Mouse (Mus musculus): ENCODE measurements around the gene Ccdc40. TPM values are rescaled to one million over a fixed set of nuclear protein-coding genes. Genes with fewer than 3 reads are reported as not detected.
A peak's percentile ranks its signal among the peaks of the same experiment; 100 is the strongest.

Gene Ccdc40
- total RNA-seq, 4 experiments from 2014 or later = 1.6 to 3.1 (median 2.4) TPM

GRCm38 (mm10) chr11:119207986-119208385, 20.4 kb upstream of the Ccdc40 start:
- no peak for DNase-seq (ENCODE audit: low spot score in 2 of 2)

DNA sequence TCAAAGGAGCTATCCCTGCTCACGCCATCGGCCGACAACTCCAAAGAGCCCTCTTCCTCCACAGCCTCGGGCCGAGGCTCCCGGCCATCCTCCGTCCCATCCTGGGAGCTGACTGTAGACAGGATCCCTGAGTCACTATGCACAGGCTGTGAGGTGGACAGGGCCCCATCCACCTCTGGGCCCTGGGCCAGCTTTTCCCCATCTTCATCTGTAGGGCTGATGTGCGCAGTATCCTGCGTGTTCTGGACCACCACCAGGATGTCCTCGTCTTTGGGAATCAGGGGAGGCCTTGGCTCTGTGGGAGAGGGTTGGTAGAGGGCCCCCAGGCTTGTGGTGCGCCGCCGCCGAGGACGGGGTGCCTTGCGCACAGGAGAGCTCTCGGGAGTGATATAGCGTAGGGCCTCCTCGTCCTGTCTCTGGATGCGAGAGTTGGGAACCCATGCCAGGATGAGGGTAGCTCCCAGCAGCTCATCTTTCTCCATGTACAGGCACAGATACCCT, 19.5 kb upstream of the Ccdc40 start:
- no peak for DNase-seq (ENCODE audit: low spot score in 2 of 2)

DNA sequence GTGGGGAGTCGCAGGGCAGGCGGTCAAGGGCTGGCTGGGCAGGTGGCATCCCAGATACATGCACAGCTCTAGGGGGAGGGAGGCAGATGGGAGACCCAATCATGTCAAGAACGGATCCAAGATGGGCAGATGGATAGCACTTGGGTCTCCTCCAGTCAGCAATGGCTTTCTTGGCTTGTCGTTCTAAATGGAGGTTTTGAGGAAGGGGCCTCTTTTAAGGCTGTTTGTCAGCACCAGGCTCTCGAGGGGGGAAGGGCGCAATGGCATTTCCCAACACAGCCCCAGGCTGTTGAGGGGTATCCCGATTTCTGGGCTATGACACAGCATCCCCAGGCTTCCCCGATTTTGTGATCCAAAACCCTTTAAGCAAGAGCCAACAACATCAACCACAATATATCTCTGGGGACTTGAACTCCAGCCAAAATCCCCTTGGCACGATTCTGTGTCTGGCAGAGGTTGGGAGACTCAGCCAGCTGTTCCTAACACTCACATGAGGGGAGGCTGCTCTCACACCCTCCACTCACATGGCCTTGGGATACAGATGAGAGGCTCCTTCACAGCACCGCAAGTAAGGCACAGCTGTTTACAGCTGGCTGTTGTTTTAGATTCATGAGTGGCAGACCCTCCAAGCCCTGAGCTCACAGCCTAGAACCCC, 18.9 kb upstream of the Ccdc40 start:
- DNase-seq (ENCODE audit: low spot score in 2 of 2) = peak in 1 of 2 experiments; percentile 29

DNA sequence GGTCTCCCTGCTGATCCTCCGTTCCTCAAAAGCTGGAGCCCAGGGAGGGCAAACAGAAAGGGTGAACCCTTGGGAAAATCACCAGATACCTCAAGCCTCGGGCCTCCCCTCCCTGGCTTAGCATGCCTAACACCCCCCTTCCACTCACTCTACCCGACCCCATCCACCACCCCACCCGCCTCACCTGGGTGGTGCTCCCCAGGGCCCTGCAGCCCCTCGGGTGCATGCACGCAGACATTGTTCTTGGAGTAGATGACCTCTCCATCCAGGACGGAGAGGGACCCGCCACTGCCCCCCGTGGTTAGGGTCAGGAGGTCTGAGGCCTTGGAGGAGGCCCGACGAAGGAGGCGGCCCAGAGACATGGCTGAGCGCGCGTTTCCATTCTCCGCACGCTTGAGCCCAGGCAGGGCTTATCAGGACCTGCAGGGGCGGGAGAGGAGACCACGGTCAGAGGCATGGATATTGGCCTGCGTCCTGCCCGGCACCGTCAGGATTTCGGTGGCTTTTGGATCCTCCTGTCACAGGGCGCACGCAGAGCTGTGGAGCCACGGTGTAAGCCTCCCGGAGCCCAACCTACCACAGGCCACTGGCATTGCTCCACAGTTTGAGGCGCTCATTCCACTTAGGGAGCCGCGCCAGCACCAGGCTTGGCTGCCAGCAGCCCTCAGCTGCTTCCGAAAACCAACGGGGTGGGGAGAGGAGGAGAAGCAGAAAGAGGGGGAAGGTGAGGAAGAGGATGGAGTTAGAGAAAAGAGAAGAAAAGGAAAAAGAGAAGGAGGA, 17.9 kb upstream of the Ccdc40 start:
- DNase-seq (ENCODE audit: low spot score in 2 of 2) = peak; percentile 59 to 73

DNA sequence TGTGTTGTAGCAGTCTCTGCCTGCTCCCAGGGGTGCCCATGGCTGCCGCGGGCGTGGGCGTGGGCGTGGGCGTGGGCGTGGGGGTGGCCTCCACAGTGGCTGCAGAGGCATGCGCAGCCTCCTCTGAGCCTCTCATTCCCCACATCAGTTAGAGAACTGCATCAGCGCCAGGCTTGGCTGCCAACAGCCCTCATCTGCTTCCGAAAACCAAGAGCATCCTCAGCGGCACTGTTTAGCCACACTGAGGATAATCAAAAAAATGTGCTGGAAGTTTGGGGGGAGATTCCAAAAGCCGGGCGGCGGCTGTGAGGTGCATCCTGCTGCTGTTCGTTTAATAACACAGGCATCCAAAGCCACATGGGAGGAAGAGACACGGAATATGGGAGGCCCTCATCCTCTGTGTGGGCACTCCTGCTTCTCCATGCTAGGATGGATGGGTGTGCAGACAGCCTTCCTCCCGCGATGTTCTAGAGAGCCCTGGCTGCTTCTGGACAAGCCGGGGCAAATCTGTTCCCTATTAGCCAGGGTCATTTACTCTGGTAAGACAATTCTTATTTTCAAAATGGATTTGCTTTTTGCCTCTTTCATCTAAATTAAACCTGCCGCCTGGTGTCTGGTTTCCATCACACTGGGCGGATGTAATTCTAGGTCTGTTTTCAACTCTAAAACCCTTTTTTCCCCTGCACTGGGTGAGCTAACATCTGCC, 16.6 kb upstream of the Ccdc40 start:
- DNase-seq (ENCODE audit: low spot score in 2 of 2) = peak in 1 of 2 experiments; percentile 35

- no peak for DNase-seq (ENCODE audit: low spot score in 2 of 2)
Measured at GRCm38 (mm10) chr11:119213166-119213885, 15.0 kb upstream of the Ccdc40 start.

DNA sequence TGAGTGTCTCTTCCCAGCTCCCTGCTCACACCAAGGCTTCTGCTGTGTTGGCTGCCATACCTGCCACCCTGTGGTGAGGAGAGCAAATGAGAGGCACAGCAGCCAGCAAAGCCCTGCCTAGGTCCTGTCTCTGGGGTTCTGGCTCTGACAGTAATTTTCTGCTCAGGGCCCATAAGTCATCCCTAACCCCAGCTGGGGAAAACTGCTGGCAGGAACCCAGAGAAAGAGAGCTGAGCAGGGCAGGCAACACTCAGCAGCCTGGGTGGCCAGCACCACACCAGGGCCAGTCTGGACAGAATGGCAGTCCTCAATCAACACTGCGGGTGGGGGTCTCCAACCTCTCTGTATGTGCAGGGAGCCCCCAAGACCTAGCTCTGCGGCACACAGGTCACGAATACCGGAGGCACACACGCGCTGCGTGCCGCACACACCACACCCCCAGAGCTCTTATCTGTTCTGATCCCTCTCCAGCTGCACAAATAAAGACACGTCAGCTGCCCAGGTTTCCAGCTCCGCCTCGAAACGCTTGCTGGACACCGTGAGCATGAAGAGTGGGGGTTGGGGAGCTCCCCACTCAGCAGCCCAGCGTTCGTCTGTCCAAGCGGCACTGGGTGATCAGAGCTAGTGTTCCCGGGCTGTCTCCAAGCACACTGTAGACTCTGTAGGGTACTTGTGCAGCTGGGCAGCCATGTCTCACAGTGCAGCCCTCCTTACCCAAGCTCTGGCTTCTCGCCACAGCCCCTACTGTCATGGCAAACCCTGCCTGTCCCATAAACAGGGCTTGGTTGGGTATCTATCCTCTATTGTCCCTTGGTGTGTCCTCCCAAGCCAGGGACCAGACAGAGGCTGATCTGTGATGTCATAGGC, 13.1 kb upstream of the Ccdc40 start:
- peak; percentile 44 to 67 for DNase-seq (ENCODE audit: low spot score in 2 of 2)

DNA sequence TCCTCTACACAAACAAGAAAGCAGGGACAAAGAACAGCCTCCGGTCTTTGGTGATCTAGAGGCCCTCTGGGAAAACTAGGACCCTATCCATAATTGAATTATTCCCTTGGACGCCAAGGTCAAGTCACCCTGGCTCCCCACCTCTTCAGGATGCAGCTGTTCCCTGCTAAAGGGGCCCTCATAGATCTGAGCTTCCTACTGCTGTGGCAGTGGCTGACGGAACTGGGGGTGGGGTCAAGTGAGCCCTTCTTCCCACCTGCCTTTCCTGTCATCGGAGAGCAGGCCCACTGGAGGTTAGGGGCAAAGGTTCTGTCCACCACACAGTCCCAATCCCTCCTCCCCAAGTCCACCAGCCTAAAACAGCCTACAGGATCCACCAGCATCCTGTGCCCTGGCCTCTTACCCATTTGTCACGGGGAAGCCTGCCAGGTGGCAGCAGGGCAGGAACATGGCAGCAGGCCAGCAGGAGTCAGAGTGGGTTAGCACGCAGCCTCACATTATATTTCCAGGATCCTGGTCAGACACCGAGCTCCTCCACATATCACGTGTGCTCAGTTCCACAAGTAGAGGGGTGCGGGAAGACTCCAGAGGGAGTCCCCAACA, 12.4 kb upstream of the Ccdc40 start:
- DNase-seq (ENCODE audit: low spot score in 2 of 2) = no peak

DNA sequence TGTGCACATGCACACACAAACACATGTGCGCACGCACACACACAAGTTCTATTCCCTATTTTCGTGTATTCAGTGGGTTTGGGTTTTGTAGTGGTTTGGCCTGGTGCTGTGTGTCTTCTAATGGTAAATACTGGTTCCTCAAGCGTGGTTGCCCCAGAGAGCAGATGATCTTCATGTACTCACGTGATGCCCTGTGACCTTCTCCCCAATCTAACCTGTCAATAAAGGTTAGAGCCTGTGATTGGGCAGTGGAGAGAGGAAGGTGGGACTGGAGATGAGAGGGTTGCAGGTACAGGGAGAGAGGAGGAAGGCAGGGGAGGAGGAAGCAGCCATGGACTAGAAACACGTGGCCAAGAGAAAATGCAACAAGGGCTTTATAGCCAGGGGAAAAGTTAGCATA, 10.5 kb upstream of the Ccdc40 start:
- DNase-seq (ENCODE audit: low spot score in 2 of 2) = no peak

DNA sequence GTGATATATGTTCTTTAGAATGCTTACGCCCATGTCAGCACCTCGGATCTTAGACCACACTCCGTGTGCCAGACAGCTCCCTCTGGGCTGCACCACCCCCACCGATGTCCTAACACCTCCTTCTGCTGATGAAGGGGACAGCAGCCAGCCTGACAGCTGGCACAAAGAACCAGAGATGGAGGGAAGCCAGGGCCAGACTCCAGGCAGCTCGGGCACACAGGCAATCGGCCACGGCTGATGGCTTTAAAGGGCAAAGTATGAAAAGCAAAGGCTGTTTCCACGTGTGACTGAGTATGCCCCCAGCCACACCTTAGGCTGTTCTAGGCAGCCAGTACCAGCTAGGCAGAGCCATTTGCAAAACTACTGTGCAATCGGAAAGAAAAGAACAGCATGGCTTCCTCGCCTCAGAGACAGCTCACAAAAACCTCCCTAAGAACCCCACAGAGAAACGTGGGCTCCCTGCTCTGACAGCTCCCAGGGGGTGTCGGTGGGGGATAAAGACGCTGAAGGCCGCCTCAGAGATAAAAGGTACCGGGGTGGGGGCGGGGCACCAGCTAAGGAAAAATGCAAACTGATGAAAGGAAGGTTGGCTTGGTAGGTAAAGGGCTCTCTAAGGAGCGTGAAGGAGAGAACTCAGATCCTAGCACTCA, 8.4 kb upstream of the Ccdc40 start:
- peak; percentile 63 to 79 for DNase-seq (ENCODE audit: low spot score in 2 of 2)

DNA sequence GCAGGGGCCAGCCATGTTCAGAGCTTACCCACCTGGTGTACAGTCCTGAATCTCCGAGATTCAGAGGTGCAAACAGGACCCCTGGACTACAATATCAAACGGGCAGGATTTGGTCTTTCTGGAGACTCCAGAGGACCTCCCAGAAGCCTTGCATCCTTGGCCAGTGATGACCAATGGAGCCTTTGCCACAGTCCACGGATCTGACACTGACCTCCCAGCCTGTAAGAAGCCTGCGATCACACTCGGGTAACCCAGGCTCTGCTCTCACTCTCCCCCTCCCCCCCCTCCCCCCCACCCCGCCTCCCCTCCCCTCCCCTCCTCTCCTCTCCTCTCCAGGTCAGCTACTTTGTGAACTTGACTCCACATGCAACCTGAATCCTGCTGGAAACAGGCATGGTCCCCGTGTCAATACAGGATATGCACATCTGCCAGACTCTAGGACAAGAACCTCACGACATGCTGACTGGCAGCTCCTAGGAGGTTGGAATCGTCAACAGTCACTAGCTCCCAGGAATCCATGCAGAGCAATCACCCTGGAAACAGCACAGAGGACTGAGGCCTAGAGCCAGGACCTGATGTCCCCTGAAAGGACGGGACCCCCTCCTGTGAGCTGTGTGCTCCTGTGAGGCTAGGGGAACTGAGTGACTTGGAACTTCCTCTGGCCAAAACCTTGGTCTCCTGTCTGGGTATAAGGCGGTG, 6.4 kb upstream of the Ccdc40 start:
- no peak for DNase-seq (ENCODE audit: low spot score in 2 of 2)

- no peak for DNase-seq (ENCODE audit: low spot score in 2 of 2)
Measured at GRCm38 (mm10) chr11:119223124-119223890, 5.1 kb upstream of the Ccdc40 start.

DNA sequence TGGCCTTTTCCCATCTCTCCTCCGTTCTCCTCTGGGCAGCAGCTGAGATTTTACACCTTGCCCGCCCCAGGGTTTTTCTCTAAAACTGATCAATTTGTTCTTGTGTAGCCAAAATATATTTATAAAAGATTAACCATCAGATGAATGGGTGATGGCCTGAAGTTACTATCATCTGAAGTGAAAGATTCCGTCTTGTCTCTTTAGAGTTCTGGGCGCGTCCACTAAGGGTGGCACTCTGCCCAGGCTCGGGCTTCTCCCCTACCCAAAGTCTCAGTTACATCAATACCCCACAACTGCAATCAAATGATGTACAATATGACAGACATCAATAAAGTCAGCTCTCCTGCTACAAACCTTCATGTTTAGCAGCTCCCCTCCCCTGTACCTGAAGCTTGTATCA, 3.4 kb upstream of the Ccdc40 start:
- no peak for DNase-seq (ENCODE audit: low spot score in 2 of 2)

- DNase-seq (ENCODE audit: low spot score in 2 of 2) = no peak
Measured at GRCm38 (mm10) chr11:119225634-119226033, 2.7 kb upstream of the Ccdc40 start.

DNA sequence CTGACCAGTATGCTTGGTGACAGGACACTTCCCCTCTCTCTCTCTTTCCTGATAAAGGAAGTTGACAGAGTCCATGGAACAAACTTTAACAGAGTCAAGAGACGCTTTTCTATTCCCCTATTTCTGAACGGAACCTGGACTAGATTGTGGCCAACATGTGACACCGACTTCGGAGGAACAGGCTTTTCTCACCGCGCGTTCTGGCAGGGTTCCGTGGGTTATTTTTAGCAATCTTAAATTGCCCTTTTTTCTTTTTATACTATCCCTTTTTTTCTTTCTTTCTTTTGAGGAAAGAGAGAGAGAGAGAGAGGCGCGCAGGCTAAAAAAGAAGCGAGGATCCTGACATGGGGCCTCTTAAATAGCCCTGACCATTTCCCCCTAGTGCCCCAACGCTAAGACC, 781 bp upstream of the Ccdc40 start:
- no peak for DNase-seq (ENCODE audit: low spot score in 2 of 2)

GRCm38 (mm10) chr11:119228846-119229626, 664 bp downstream of the Ccdc40 start:
- DNase-seq (ENCODE audit: low spot score in 2 of 2) = peak; percentile 57 to 59

DNA sequence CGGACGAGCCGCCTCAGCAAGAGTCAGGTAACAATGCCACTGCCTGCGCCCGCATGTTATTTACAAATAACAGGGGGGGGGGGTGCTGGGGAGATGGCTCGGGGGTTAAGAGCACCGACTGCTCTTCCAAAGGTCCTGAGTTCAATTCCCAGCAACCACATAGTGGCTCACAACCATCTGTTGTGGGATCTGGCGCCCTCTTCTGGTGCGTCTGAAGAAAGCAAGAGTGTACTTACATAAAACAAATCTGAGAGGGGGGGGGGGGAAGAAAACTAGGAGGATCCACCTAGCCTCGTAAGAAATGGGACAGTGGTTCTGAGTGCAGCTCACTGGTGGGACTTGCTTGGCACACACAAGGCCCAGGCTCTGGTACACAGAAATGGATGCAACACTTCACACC, 6.4 kb downstream of the Ccdc40 start:
- DNase-seq (ENCODE audit: low spot score in 2 of 2) = no peak

Measured in layer of hippocampus, adult 8-10 months (tissue).